Mouse (Mus musculus) heart, postnatal 10 days (tissue): ENCODE measurements at regions not wholly inside any gene's neighbourhood (a gene's known extent, or its start where the extent isn't known, plus 50 kb on each side); places are given as distances from the start of the nearest gene placed in this dataset.

ENCODE experiments used
- DNase-seq, 2 experiments: peaks; one replicate each; pipeline ENCODE4 v3.0.0; 2021
- intact Hi-C: fragments of 180-260 bp; cut with DNase I; formaldehyde crosslinking; loops from one replicate; pipeline ENCODE4 v1.15.1; 2025

- intact Hi-C loops, result no loop called here
- DNase-seq, result peak in 1 of 2 experiments; percentile 5
Observed at GRCm38 (mm10) chrX:86490309-86490708, 185.4 kb upstream of the Mageb4 start.
